Mouse (Mus musculus): ENCODE results near the gene Mms19.

Mms19 gene

DNA sequence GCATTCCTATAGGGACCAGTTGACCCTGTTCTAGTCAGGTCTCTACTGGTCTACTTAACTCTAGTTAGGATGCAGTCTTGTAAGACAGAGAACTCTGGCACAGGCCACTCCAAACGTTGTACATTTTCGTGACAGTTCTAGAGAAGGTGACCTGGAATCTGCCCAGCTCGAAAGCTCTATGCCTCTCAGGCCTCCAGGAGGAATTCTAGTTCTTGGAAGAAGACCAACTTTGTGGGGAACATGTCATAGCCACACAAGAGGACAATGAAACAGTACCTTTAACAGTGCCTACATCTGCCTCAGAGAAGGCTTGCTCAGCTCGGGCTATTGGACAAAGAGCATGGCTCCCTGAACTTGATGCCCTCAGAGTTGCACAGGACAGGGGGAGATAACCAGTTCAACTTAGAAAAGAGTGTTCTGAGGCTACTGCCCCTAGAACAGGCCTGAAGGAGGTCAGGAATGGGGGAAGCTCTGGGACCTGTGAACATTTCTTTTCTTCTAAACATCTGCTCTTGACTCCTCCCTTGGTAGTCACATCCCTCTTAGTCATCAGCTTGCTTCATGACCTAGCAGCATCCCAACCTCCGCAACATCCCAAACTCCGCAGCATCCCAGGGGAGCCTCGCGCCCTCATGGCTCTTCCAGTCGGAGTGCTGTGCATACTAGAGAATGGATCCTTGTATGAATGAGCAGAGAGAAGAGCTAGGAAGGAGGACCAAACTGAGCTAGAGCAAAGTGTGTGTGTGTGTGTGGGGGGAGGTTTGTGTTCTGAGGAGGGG is 18.0 kb upstream of the Mms19 start:
- WGBS = 87% methylated on average over 9 of the region's 9 CpGs

DNA sequence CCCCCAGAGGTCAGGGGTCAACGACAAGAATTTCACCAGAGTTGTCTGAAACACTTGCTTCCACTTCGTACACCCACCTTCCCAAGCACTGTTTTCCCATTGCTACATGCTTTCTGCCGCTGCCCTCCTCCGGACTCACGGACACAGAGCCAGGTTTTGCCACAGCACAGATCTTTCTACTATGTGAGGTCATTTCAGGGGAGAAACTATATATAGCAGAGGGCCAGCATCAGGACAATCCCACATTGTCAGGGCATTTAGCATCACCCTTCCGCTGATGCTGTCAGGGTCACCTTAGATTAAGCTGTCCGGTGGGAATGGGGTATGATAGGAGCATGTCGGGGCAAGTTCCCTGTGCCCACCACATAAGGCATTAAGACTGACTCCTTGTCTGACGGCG is 16.1 kb upstream of the Mms19 start:
- 92% methylated on average over 10 of the region's 10 CpGs for WGBS

DNA sequence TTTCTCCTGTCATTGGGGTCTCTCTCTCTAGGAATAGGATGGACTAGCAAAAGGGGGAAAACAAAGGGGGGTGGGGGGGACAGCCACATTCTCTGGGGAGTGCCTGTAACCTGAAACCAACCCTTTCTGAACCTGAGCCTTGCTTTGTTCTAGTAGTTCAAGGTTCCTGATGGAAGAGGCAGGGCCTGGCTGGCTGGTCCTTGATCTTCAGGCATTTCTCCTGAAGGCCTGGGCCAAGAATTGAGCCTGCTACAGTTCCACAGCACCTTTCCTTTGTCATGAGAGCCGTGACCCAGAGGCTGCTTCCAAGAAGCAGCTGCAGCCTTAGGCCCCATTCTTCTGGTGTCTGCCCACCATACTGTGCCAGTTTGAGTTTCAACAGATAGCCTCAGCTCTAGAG is 14.5 kb upstream of the Mms19 start:
- WGBS = 85% methylated on average over 1 of the region's 1 CpGs

- WGBS = 94% methylated on average over 7 of the region's 7 CpGs
Observed at GRCm38 (mm10) chr19:41994023-41994422, 13.1 kb upstream of the Mms19 start.

DNA sequence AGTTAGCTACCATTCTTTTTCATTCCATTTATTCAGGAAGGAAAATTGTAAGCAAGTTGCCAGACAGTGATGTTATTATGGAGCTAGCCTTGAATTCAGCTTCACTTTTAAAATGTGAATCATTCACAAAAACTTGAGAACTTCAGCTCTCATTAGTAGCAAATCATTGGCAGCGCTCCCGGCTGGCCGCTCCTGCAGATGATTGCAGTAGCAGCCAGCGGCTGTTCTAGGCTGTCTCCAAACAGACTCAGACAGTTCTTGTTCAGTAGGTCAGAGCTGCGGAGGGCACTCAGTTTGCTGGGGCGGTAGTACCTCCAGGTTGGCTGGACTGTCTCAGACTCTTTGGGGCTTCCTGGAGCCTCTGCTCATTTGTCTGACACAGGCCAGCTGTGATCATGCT is 12.5 kb upstream of the Mms19 start:
- WGBS = 25% methylated on average over 6 of the region's 6 CpGs

- 54% methylated on average over 2 of the region's 2 CpGs for WGBS
Observed at GRCm38 (mm10) chr19:41992971-41993370, 12.0 kb upstream of the Mms19 start.

- 47% methylated on average over 6 of the region's 6 CpGs for WGBS
Observed at GRCm38 (mm10) chr19:41991926-41992477, 11.0 kb upstream of the Mms19 start.

GRCm38 (mm10) chr19:41989810-41990209 is 8.9 kb upstream of the Mms19 start:
- 81% methylated on average over 6 of the region's 6 CpGs for WGBS

- WGBS = 88% methylated on average over 4 of the region's 4 CpGs
Observed at GRCm38 (mm10) chr19:41987206-41987605, 6.2 kb upstream of the Mms19 start.

DNA sequence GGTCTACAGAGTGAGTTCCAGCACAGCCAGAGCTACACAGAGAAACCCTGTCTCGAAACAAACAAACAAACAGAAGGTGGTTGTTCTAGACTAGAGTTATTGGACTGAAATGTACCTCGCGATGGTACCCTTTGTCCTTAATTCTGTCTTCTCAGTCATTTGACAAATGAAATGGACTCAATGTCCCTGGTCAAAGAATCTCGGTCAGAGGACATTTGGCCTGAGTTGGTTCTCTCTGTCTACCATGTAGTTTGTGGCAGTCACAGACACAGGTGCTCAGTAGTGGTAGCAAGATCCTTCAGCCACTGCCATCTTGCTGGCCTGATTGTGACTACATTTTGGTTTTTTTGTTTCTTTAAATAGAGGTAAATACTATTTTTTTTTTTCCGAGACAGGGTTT is 5.0 kb upstream of the Mms19 start:
- 98% methylated on average over 5 of the region's 5 CpGs for WGBS

GRCm38 (mm10) chr19:41982791-41983150 is 1.8 kb upstream of the Mms19 start:
- WGBS = 35% methylated on average over 4 of the region's 4 CpGs

- under 1% methylated on average over 74 of the region's 74 CpGs for WGBS
Observed at GRCm38 (mm10) chr19:41981931-41982790, 1.2 kb upstream of the Mms19 start.

DNA sequence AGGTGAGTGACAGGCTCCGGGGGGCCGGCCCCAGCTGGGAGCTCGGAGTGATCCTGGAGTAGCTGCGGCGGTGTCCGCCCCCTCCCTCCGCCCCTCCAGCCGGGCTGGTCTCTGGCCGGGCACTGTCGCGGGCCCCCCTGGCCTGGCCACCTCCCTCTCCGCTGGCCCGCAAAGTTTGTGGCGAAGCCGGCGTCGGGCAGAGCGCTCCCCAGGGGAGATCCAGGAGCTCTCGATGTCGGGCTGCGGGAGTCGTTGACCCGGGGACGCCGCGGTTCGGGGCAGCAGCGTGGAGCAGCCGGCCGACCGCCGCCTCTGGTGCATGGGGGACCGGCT is 604 bp upstream of the Mms19 start, which contains the start of gene Ubtd1:
Gene Ubtd1 (plus strand): TSS at position 169 of the 333 bp plus-strand sequence.
- WGBS = under 1% methylated on average over 33 of the region's 33 CpGs

GRCm38 (mm10) chr19:41980422-41980818 is 537 bp downstream of the Mms19 start:
- under 1% methylated on average over 16 of the region's 16 CpGs for WGBS

DNA sequence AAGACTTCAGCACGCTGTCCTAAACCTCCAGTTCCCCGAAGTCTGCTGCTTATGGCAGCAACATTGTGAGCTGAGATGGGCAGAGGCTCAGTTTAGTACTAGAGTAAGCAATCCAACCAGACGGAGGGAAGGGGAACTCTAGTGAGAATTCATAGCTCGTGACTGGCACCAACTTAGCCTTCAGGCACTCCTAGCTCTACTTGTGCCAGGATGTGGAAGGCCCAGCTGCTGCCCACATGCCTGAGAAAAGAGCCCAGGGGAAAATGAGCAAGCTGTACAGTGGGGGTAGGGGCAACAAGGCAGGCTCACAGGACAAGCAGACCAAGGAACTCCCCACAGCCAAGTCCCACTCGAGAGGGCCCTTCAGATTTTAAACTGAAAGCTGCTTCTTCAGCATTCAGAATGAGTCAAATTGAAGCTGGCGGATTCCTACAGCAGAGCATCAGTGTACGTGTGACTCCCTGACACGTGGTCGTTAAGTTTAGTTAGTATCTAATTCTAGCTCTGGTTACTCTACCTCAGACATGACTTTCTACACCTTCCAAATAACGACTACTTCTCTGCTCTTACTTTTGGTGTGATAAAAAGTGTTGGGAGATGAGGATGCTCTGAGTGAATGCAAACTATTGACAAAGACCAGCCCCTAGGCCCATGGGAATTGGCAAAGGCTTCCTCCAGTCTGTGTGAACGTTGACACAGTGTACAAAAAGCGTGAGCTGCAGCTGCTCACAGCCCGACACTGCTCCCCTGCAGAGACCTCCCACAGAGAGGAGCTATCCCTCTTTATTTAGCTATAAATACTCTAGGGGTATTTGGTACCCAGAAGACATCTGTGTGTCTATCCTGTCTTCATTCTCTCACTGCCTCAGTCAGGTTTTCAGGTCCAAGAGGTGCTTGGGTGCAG is 6.8 kb downstream of the Mms19 start:
- 23% methylated on average over 13 of the region's 13 CpGs for WGBS

- 85% methylated on average over 7 of the region's 7 CpGs for WGBS
Observed at GRCm38 (mm10) chr19:41969618-41970017, 11.3 kb downstream of the Mms19 start.

- WGBS = 81% methylated on average over 3 of the region's 3 CpGs
Observed at GRCm38 (mm10) chr19:41953574-41953973, 27.4 kb downstream of the Mms19 start.

GRCm38 (mm10) chr19:41952287-41952686 is 28.7 kb downstream of the Mms19 start:
- WGBS = 72% methylated on average over 4 of the region's 4 CpGs

DNA sequence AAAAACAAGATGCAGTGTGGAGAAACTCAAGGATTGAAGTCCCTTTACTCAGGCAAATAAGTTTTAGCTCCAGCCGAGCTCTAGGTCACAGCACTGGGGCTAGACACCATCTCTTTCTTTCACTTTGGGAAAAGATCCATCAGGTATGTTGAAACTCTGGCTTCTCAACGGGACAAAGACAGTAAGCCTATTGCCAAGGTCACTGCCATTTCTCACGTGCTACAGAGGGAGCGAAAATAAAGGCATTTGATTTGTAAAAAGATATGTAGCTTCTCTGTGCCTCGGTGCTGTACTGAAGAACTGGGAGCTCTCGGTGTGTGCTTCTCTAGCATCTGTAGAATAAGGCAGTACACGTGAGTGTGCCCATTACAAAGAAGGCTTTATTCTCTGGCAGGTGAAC is 37.1 kb downstream of the Mms19 start:
- 86% methylated on average over 7 of the region's 7 CpGs for WGBS

DNA sequence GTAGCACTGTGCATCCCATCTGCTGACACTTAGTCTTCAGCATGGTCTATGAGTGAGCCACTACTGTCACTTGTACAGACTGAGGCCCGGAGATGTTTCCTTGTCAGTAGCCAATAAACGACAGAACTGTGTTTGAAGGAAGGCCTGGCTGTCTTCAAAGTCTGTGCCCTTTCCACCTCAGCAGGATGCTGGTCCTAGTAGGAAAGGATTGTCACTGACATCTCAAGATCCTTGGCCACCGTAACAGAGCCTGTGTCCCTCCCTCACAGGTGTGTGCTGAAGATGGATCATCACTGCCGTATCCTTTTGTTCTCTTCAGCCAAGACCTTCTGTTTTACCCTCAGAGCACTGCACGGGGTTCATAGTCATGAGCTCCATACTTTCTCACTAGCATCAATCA is 42.4 kb downstream of the Mms19 start:
- WGBS = 88% methylated on average over 5 of the region's 5 CpGs

- 87% methylated on average over 1 of the region's 1 CpGs for WGBS
Observed at GRCm38 (mm10) chr19:41935921-41936320, 45.0 kb downstream of the Mms19 start.

DNA sequence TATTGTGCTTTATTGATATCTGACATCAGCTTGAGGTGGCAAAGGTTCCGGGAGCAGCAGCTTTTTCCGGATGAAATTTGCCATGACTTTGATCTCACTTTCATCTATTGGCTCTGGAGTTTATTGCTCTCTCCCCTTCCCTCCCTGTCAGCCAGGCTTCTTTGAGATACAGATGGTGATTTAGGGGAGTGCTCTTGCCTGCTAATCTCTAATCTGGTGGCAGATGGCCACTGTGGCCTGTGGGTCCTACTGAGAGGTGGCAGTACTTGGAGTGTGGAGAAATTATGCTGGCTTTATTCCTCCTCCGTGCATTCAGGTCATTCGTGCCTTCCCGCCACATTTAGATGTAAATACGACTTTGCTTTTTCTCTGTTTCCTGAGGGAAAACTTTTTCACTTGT is 46.8 kb downstream of the Mms19 start:
- 18% methylated on average over 6 of the region's 6 CpGs for WGBS

Measured in cerebral cortex, adult 2 months (tissue).